Mouse (Mus musculus) kidney, embryonic 15.5 days (tissue): ENCODE measurements around the gene Flii. TPM values are rescaled to one million over a fixed set of nuclear protein-coding genes. Genes with fewer than 3 reads are reported as not detected.
A peak's percentile ranks its signal among the peaks of the same experiment; 100 is the strongest.

Experiments
- ATAC-seq: fragments of 200-750 bp; cut with Nextera tagmentation; replicated peaks from 2 replicates; pipeline ENCODE4 v1.8.0; 2017; ENCODE audit warnings: moderate TSS enrichment; ENCODE audit not compliant: low FRiP score
- H3K27ac ChIP-seq: fragments of 300-500 bp; sonication (generic); 2 replicates; pipeline ENCODE4 v1.5.1; 2015; ENCODE audit warnings: mild to moderate bottlenecking, inconsistent platforms
- H3K27me3 ChIP-seq: fragments of 300-500 bp; sonication (generic); 2 replicates; pipeline ENCODE4 v1.6.1; 2015; ENCODE audit warnings: inconsistent platforms
- H3K36me3 ChIP-seq: fragments of 300-500 bp; sonication (generic); 2 replicates; pipeline ENCODE4 v1.6.1; 2015; ENCODE audit warnings: inconsistent platforms
- H3K4me1 ChIP-seq: fragments of 300-500 bp; sonication (generic); 2 replicates; pipeline ENCODE4 v1.6.1; 2015; ENCODE audit warnings: inconsistent platforms
- H3K4me2 ChIP-seq: fragments of 300-500 bp; sonication (generic); 2 replicates; pipeline ENCODE4 v1.6.1; 2015; ENCODE audit warnings: moderate library complexity, mild to moderate bottlenecking, inconsistent platforms
- H3K4me3 ChIP-seq: fragments of 300-500 bp; sonication (generic); replicated peaks from 2 replicates; pipeline ENCODE4 v1.5.1; 2015; ENCODE audit warnings: mild to moderate bottlenecking, inconsistent platforms
- H3K9ac ChIP-seq: fragments of 300-500 bp; sonication (generic); 2 replicates; pipeline ENCODE4 v1.6.1; 2015; ENCODE audit warnings: mild to moderate bottlenecking, inconsistent platforms
- H3K9me3 ChIP-seq: fragments of 300-500 bp; sonication (generic); replicated peaks from 2 replicates; pipeline ENCODE4 v1.6.1; 2016; ENCODE audit warnings: inconsistent platforms
- WGBS: fragments of 180-500 bp; shearing (Covaris S2); methylation state at CpG from one replicate; pipeline ENCODE4 v1.1.7; 2015; ENCODE audit warnings: mixed read lengths; 5-methylcytosine and 5-hydroxymethylcytosine counted together
- polyA plus RNA-seq: library from polyadenylated mRNA; unstranded; fragments of >200 nt; fragmentation: Nextera tagmentation; extraction: Ambion mirVana; gene quantifications from 2 replicates; pipeline ENCODE4 v1.2.1, GENCODE M21; 2015

Flii gene
- polyA plus RNA-seq, 1 experiment from 2014 or later, result 79.0 TPM

- Histone ChIP-seq H3K9me3 (no peaks in the 10 kb centered on the region), H3K4me1 (no peaks in the 10 kb centered on the region), H3K36me3 (peaks cover 59% of the 10 kb centered on the region), H3K9ac (no peak overlapping the region), H3K4me2 (no peak overlapping the region), H3K27me3 (no peaks in the 10 kb centered on the region), H3K4me3 (no peak overlapping the region), H3K27ac (no peak overlapping the region)
- ATAC-seq, result no peak
These were observed 10.4 kb upstream of the Flii start for GRCm38 (mm10) chr11:60737450-60737849.

GRCm38 (mm10) chr11:60736491-60736890 is 9.4 kb upstream of the Flii start:
- no peaks in the 10 kb centered on the region for H3K9me3 ChIP-seq
- no peaks in the 10 kb centered on the region for H3K27me3 ChIP-seq
- H3K4me1 ChIP-seq, result no peaks in the 10 kb centered on the region
- 84% methylated on average over 3 of the region's 3 CpGs for WGBS
- H3K4me3 ChIP-seq, result no peak overlapping the region
- peaks cover 59% of the 10 kb centered on the region for H3K36me3 ChIP-seq
- H3K4me2 ChIP-seq, result no peak overlapping the region
- no peak overlapping the region for H3K27ac ChIP-seq
- no peak overlapping the region for H3K9ac ChIP-seq
- no peak for ATAC-seq

GRCm38 (mm10) chr11:60735191-60735590 is 8.1 kb upstream of the Flii start:
- no peak for ATAC-seq
- no peaks in the 10 kb centered on the region for H3K9me3 ChIP-seq
- WGBS, result 79% methylated on average over 5 of the region's 5 CpGs
- no peaks in the 10 kb centered on the region for H3K4me1 ChIP-seq
- no peak overlapping the region for H3K27ac ChIP-seq
- H3K9ac ChIP-seq, result no peak overlapping the region
- H3K36me3 ChIP-seq, result peaks cover 57% of the 10 kb centered on the region
- H3K27me3 ChIP-seq, result no peaks in the 10 kb centered on the region
- no peak overlapping the region for H3K4me3 ChIP-seq
- H3K4me2 ChIP-seq, result no peak overlapping the region

- Histone ChIP-seq H3K4me3 (no peak overlapping the region), H3K4me2 (no peak overlapping the region), H3K27me3 (no peaks in the 10 kb centered on the region), H3K27ac (no peak overlapping the region), H3K36me3 (peaks cover 49% of the 10 kb centered on the region), H3K9me3 (no peaks in the 10 kb centered on the region), H3K4me1 (peaks cover 6% of the 10 kb centered on the region), H3K9ac (no peak overlapping the region)
- WGBS, result 71% methylated on average over 2 of the region's 2 CpGs
- ATAC-seq, result no peak
These were observed 7.1 kb upstream of the Flii start for GRCm38 (mm10) chr11:60734206-60734605.

DNA sequence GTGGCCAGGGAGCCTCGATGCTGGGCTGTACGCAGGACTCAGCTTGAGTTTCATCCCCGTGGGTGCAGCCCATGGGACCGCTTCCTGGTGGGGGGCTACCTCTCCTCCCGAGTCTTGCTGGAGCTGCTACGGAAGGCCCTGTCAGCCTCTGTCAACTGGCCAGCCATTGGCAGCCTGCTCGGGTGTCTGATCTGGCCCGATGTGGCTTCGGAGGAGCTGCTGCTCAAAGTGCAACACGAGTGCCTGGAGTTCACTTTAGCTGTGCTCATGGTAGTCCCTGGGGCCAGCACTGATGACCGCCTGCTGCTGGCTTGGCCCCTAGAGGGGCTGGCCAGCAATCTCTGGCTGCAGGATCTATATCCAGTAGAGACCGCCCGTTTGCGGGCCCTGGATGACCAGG is 4.2 kb upstream of the Flii start:
- no peak overlapping the region for H3K4me3 ChIP-seq
- H3K4me2 ChIP-seq, result no peak overlapping the region
- WGBS, result 93% methylated on average over 14 of the region's 14 CpGs
- peaks cover 26% of the 10 kb centered on the region for H3K4me1 ChIP-seq
- no peak for ATAC-seq
- peaks cover 37% of the 10 kb centered on the region for H3K36me3 ChIP-seq
- H3K9me3 ChIP-seq, result no peaks in the 10 kb centered on the region
- no peak overlapping the region for H3K27ac ChIP-seq
- H3K27me3 ChIP-seq, result no peaks in the 10 kb centered on the region
- no peak overlapping the region for H3K9ac ChIP-seq

- 83% methylated on average over 9 of the region's 9 CpGs for WGBS
- no peak overlapping the region for H3K27ac ChIP-seq
- no peaks in the 10 kb centered on the region for H3K9me3 ChIP-seq
- no peak overlapping the region for H3K4me3 ChIP-seq
- no peak for ATAC-seq
- no peaks in the 10 kb centered on the region for H3K27me3 ChIP-seq
- H3K9ac ChIP-seq, result no peak overlapping the region
- H3K4me1 ChIP-seq, result peaks cover 32% of the 10 kb centered on the region
- peaks cover 37% of the 10 kb centered on the region for H3K36me3 ChIP-seq
- no peak overlapping the region for H3K4me2 ChIP-seq
These were observed 3.1 kb upstream of the Flii start for GRCm38 (mm10) chr11:60730169-60730568.

- Histone ChIP-seq H3K27me3 (no peaks in the 10 kb centered on the region), H3K27ac (no peak overlapping the region), H3K9ac (no peak overlapping the region), H3K36me3 (peaks cover 45% of the 10 kb centered on the region), H3K4me1 (peaks cover 32% of the 10 kb centered on the region), H3K4me2 (peak overlapping the region; percentile 62), H3K4me3 (peak overlapping the region; percentile 84), H3K9me3 (no peaks in the 10 kb centered on the region)
- no peak for ATAC-seq
- WGBS, result 72% methylated on average over 6 of the region's 6 CpGs
These were observed 2.2 kb upstream of the Flii start for GRCm38 (mm10) chr11:60729217-60729641.

GRCm38 (mm10) chr11:60728260-60728761 is 1.2 kb upstream of the Flii start, which contains the start of gene Mief2:
TSS of gene Mief2 (plus strand) at chr11:60728398.
- peaks cover 46% of the 10 kb centered on the region for H3K36me3 ChIP-seq
- no peaks in the 10 kb centered on the region for H3K9me3 ChIP-seq
- peak; percentile 92 for ATAC-seq
- H3K4me2 ChIP-seq, result peak within 1 kb of the TSS; percentile 62
- H3K4me1 ChIP-seq, result peaks cover 32% of the 10 kb centered on the region
- no peaks in the 10 kb centered on the region for H3K27me3 ChIP-seq
- H3K9ac ChIP-seq, result peak within 1 kb of the TSS; percentile 86
- peak within 1 kb of the TSS; percentile 93 for H3K27ac ChIP-seq
- under 1% methylated on average over 44 of the region's 44 CpGs for WGBS
- peak within 1 kb of the TSS; percentile 84 for H3K4me3 ChIP-seq

DNA sequence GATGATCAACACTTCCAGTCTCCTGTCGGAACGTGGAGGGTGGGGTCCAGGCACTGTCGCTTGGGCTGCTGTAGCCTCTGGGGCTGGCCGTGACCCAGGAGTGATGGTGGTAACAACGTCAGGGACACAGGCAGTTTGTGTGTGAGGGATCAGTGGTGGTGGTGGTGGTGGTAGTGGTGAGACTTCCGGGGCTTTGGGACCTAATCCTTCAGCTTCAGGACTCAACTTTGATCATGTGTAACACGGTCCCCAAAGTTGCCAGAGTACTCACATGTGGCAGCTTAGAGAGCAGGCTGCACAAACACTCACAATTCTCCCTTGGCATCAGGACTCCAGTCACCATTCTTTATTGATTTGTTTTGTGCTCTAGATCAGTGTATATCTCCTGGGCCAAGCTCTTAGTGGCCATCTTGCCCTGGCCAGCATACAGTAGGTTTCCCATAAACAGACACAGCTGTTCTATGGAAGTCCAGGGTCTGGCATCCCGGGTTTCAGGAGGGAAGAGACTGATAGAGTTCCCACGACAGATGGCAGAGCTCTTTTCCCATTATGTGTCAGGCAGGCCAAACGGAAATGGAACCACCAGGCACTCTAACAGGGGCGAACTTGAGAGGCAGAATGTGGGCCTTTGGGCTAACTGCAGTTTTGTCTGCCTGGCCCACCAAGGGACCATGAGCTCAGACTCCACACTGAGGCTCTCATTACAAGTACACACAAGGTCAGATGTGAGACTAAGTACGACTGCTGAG is 503 bp upstream of the Flii start:
- Histone ChIP-seq H3K4me3 (peak overlapping the region; percentile 84), H3K9me3 (no peaks in the 10 kb centered on the region), H3K36me3 (peaks cover 46% of the 10 kb centered on the region), H3K27me3 (no peaks in the 10 kb centered on the region), H3K4me1 (peaks cover 32% of the 10 kb centered on the region), H3K9ac (peak overlapping the region; percentile 86), H3K27ac (peak overlapping the region; percentile 93), H3K4me2 (peak overlapping the region; percentile 62)
- ATAC-seq, result no peak; the same call in 1 of the 2 replicates
- WGBS, result 3% methylated on average over 12 of the region's 12 CpGs

DNA sequence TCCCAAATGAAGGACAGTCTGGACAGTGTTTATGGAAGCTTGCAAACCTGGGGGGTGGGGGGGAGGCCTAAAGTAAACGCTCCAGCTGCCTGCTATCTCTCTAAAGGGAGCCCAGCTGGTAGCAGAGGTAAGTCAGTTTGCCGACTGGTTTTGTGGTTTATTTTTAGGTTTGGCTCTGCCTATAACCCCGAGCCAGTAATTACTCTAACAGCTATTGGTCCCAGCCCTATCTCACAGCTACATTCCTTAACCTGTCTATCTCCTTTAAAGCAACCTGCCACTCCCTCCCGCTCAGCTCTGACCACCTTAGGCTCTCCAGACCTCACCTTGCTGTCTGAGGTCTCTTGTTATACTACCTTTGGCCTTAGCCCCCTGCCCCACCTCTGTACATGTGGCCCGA is 7.8 kb downstream of the Flii start:
- no peak overlapping the region for H3K27ac ChIP-seq
- no peaks in the 10 kb centered on the region for H3K4me1 ChIP-seq
- H3K9ac ChIP-seq, result no peak overlapping the region
- no peaks in the 10 kb centered on the region for H3K27me3 ChIP-seq
- H3K4me2 ChIP-seq, result no peak overlapping the region
- WGBS, result 87% methylated on average over 5 of the region's 5 CpGs
- H3K4me3 ChIP-seq, result no peak overlapping the region
- no peaks in the 10 kb centered on the region for H3K9me3 ChIP-seq
- H3K36me3 ChIP-seq, result peaks cover 100% of the 10 kb centered on the region
- no peak for ATAC-seq

- H3K4me1 ChIP-seq, result no peaks in the 10 kb centered on the region
- no peak overlapping the region for H3K9ac ChIP-seq
- no peak for ATAC-seq
- no peak overlapping the region for H3K27ac ChIP-seq
- H3K27me3 ChIP-seq, result no peaks in the 10 kb centered on the region
- WGBS, result 86% methylated on average over 5 of the region's 5 CpGs
- no peaks in the 10 kb centered on the region for H3K9me3 ChIP-seq
- no peak overlapping the region for H3K4me3 ChIP-seq
- peaks cover 100% of the 10 kb centered on the region for H3K36me3 ChIP-seq
- no peak overlapping the region for H3K4me2 ChIP-seq
These were observed 11.2 kb downstream of the Flii start for GRCm38 (mm10) chr11:60715833-60716232.

GRCm38 (mm10) chr11:60712639-60713255 is 14.3 kb downstream of the Flii start:
- H3K27me3 ChIP-seq, result no peaks in the 10 kb centered on the region
- no peak overlapping the region for H3K4me2 ChIP-seq
- WGBS, result 92% methylated on average over 13 of the region's 13 CpGs
- peaks cover 100% of the 10 kb centered on the region for H3K36me3 ChIP-seq
- H3K9me3 ChIP-seq, result no peaks in the 10 kb centered on the region
- H3K27ac ChIP-seq, result no peak overlapping the region
- H3K4me1 ChIP-seq, result no peaks in the 10 kb centered on the region
- ATAC-seq, result no peak
- no peak overlapping the region for H3K4me3 ChIP-seq
- no peak overlapping the region for H3K9ac ChIP-seq
